Mouse (Mus musculus) kidney, adult 8-10 months (tissue): ENCODE results near the gene Mgat5.
A peak's percentile ranks its signal among the peaks of the same experiment; 100 is the strongest.

Experiments used
- DNase-seq, 2 experiments: peaks; one replicate each; pipeline ENCODE4 v3.0.0; 2022

Mgat5 gene

DNA sequence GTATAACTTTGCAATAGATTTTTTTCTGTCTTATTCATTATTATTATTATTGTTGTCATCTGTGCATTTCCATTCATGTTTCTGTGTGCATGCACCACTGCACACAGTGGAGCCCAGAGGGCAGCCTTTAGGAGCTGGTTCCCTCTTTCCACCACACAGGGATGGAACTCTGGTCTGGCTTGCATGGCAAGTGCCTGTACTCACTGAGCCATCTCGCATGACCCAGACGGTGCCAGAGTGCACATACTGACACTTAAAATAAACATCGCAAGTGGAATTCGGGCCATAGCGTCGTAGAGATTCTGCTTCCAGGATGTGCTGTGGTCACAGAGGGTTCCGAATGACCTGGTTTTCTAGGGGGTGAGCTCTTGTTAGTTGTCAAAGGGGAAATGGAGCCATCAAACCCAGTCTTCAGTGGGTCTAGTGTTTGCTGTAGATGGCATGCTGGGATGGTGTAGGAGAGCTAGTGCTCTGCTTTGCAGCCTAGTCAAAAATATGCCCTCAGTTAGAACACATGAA lies 103.5 kb downstream of the Mgat5 start:
- DNase-seq = no peak

DNA sequence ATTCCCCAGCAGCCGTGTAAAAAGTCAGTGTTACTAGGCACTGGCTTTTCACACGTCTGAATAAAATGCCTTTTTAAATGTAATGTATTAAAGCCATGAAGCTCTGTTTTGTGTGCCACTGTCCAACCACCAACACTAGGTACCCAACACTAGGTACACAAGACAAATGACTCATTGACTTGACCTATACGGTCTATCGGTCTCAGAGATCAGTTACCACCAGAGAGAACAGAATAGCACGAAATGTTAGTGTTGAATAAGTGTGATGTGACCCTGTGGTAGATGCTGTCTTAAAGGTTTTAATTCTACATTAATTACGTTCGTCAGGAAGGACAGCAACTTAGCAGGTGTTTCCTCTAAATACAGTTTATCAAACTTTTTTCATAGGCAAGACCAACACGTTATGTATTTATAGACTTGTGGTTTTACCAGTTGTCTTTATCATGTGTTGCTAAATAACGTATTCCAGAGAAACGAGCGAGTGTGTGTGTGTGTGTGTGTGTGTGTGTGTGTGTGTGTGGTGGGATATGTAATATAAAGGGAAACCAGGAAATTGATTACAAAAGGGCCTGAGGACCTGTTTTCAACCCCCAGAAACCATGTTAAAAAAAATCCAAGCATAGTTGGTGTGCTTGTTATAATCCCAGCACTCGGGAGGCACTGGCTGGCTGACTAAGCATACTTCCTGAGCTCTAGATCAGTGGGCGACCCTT lies 104.3 kb downstream of the Mgat5 start:
- no peak for DNase-seq

DNA sequence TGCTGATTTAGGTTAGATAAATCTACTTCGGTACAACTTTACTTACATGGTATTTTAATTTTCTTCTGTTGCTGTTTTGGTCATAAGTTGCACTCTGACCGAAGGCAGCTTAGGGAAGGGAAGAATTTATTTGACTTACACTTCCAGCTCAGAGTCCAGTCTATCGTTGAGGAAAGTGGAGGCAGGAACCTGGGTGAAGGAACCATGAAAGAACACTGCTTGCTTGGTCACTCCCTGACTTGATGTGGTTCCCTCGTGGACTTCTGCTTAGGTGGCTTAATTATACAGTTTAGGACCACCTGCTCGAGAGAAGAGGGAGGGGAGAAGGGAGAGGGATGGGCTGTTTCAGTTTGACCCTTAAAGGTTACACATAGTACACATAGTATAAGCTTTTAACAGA lies 105.2 kb downstream of the Mgat5 start:
- DNase-seq = no peak

DNA sequence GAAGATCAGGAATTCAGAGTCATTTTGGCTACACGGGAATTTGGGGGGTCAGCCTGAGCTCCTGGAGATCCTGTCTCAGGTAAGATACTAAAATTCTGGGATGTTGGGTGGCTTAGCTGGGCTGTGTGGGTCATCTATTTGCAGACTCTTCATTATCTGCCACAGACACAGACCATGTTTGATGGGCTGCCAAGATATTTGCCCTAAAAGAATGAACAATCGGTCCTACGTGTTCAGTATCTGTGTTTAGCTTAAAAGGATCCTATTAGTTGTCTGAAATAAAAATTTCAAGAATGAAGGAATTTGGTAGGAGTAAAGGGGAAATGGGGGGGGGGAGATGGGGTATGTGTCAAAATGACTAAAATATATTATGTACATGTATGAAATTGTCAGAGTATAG lies 105.9 kb downstream of the Mgat5 start:
- no peak for DNase-seq

DNA sequence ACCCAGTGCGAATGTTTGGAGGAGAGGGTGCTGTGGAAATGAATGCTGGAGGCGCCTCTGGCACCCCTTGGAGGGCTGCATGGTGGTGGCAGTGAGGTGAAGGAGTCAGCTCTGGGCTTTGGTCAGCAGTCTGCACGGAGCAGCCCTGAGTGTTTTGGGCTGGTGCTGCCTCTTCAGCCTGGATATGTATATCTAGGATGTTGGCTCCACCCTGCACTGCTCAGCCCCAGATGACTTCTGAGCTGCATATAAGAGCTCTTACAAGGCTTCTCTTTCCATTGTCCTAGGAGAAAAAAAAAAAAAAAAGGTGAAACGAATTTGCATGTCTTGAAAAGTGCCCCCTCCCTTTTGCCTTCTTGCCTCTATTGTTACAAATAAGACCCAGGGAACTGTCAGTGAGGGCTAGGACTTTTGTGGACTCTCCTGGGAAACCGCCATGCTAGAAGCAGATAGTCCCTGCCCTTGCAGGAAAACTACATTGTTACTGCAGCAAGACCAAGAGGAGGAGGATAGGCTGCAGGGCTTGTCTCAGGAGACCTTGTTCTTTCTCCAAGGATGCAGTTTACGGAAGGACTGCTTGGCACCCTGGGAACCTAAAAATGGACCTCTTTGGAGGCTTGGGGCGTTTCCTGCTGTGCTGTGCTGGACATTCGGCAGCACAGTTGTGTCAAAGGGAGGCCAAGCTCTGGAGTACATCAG lies 109.0 kb downstream of the Mgat5 start:
- no peak for DNase-seq

DNA sequence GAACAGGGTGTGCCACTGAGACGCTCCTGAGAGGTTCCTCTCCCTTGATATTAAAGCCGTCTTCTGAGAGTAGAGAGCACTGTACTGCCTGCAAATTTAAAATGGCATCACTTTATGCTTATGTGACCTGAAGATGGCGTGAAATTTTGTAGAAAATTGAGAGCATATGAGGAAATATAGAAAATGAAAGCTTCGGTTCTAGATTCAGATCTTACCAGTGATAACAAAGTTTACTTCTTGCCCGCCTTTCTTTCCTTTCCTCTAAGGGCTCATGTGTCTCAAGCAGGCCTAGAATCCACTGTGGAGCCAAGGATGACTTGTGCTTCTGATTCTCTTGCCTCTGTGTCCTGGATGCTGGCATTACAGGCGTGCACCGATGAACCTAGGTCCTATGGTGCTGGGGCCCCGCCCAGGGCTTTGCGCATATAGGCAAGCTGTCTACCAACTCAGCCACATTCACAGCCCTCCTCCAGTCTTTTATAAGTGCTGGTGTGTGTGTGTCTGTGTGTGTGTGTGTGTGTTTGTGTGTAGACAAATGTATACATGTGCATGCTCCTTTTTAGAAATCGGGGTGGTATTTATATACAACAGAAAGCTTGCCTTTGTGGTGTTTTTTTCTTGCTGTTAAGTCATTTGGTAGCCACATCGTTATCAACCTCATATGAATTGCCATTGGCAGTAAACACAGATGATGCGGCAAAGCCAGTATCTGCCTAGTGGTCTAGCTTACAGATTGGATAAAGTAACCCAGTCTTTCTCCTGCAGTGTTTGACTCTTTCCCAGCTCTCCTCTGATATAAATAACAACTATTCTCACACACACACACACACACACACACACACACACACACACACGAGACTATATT lies 111.2 kb downstream of the Mgat5 start:
- no peak for DNase-seq

DNA sequence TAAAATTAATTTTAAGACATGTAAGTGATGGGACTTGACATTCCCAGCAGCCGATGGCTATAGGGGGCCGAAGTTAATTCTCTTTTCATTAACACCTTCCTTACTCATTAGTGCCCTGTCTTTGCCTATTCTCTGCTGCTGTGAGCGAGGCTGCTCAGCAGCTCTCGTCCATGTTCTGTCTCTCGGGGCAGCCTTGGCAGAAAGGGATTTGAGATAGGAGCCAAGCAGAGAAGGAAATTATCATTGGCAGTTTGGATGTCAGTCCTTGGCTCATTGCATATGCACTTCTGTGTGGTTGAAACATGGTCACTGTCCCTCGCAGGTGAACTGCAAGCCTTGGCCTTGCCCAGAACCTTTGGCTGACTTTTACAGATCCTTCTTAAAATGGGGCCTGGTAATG lies 111.8 kb downstream of the Mgat5 start:
- DNase-seq = no peak

DNA sequence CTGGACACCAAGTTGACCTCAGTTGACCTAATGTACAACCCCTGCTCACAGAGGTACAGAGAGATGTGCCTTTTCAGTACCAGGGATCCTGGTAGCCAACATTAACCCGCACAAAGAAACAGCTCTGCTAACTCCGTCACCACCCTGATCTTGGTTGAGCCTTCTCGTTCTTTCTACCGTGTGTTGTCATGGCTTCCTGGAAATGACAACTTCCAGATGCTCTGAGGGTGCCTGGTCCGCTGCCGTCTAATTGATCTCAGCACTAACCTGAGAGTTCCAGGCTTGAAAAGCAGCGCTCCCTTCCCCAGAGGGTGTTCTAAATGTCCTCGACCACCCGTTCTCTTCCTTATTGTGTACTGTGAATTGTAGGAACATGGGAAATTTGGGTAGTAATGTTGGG lies 112.7 kb downstream of the Mgat5 start:
- no peak for DNase-seq

DNA sequence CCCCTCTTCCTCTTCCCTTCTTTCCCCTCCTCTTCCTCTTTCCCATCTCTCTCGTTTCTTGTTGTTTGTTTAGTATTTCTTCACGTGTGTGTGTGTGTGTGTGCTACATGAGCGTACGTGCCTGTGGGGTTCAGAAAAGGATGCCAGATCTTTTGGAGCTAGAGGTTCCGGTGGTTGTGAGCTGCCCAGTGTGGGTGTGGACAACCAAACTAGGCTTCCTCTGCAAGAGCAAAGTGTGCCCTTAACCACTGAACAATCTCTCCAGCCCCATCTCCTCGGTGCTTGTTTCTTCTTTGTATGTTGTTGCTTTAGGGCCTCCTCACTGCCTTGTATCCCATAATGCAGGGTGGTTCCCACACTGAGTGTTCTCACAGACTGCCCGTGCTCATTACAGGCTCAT lies 113.7 kb downstream of the Mgat5 start:
- DNase-seq = no peak

DNA sequence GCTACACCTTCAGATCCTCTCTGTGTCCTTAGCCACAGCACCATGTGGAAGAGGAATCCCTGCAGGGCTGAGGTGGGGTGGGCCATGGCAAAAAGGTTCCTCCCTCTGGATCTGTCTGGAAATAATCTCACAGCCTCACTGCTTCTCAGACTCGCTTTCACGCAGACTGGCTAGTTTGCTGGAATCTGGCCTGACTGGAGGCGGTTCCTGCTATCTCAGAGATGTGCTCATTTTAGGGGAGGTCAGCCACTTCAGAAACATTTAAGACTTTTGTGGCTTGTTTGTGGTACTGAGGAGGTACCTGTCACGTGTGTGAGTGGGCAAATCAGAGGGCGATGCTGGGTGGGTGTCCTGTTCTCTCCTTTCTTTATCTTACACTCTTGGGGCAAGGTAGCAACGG lies 115.0 kb downstream of the Mgat5 start:
- no peak for DNase-seq

DNA sequence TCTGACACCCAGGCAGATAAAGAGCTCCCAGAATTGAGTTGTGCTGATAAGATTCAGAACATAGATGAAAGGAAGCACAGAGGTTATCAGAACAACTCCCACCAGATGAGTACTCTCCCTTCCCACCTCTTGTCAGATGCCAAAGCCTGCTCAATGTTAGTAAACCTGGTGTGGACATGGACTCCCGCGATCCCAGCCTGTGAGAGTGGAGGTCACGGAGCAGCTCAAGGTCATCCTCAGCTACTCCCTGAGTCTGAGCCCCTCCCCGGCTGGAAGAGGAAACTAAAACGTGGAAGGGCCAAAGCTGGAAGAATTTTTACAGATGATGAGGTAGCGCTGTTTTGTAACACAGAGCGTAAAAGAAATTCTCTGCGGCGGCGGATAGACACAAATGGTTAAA lies 116.1 kb downstream of the Mgat5 start:
- DNase-seq = no peak

DNA sequence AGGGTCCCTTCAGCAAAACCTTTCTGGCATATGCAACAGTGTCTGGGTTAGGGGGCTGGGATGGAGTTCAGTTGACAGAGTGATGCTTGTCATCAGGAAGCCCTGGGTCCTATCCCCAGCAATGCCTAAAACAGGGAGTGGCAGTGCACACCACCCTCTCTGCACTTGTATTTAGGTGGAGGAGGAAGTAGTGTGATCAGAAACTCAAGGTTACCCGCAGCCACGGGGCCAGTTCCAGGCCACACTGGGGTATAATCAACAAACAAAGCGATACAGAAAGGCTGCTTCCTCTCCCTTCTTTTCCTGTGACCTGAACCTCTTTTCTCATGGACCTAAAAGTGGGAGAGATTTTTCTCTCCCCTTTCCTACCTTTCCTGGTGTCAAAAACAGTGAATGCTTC lies 116.8 kb downstream of the Mgat5 start:
- no peak for DNase-seq

DNA sequence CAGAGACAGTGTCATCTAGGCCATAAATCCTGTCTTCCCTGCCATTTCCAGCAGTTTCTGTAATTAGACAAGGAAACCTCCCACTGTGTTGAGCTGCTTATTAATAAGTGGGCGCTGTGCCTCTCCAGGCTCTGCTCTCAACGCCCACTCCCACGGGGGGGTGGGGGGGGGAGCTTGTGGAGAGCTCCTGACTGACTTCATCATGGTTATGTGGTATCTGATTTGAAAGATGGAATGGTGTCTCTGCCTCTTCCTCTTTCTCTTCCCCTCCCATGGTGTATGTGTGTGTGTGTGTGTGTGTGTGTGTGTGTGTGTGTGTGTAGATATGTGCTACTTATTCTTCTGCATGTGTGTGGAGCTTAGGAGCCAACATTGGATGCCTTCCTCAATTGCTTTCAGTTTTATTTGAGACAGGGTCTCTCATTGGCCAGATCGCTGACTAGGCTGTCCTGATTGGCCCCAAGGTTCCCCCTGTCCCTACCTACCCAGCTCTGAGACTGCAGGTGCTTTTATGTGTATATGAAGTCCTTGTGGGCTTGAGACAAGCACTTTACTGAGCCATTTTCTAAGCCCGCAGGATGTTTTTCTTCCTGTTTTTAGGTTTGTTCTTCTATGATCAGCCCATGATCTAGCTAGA lies 117.5 kb downstream of the Mgat5 start:
- no peak for DNase-seq

DNA sequence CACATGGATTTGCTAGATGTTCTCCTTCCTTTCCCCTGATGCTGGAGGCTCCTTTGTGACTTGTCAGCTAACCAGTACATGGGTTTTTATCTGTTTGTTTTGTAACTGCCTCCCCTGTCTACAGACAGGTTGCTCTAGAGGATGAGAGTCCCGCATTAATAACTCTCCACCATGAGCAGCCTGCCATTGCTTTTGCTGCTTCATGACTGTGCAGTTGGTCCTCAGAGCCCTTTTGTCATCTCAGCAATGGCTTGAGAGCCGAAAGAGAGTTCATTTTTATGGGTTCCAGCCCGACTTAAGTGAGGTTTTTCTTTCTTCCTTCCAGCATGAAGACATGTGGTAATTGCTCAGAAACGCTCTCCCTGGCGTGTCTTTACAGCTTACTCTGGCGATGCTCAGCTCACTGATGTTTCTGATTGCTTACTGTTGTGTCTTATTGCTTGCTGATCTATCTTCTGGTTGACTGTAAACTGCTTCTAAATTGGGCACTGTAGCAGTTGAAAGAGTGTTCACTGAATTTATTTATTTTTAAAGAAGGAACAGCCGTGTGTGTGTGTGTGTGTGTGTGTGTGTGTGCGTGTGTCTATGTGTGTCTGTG lies 120.9 kb downstream of the Mgat5 start:
- no peak for DNase-seq

DNA sequence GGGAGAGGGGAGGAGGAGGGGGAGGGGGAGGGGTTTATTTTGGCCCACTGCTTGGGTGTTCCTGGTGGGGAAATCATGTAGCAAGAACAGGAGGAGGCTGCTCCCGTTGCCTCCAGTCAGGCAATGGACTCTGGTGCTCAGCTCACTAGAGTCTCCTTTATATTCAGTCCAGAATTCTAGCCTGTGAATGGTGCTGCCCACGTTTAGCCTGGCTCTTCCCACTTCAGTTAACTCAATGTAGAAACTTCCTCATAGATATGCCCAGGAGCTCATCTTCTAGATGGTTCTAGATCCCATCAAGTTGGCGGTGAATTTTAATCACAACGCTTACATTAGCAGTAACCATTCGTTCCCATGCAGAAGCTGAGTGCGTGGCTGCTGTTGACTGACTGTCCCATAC lies 123.0 kb downstream of the Mgat5 start:
- no peak for DNase-seq

DNA sequence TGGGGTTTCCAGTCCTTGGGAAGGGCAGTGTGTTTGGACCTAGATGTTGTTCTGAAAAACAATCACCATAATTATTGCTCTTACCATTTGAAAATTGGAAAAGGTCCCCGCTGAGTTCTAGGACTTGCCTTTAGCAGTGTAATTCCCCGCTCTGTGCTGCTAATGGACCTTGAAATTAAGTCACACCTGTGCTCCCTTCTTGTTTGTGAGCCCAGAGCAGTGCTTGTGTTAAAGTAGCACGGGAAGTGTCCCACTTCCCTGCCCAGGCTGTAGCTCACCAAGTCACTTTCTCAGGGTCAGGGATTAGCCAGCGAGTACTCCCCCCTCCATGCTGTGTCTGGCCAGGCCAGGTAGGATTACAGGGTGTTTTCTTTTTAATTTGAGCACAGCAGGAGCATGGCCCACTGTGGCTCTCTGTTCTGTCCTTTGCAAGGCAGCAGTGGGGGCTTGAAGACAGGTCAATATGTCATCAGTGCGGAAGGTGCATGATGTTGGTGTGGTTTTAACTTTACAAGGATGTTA lies 123.6 kb downstream of the Mgat5 start:
- no peak for DNase-seq

DNA sequence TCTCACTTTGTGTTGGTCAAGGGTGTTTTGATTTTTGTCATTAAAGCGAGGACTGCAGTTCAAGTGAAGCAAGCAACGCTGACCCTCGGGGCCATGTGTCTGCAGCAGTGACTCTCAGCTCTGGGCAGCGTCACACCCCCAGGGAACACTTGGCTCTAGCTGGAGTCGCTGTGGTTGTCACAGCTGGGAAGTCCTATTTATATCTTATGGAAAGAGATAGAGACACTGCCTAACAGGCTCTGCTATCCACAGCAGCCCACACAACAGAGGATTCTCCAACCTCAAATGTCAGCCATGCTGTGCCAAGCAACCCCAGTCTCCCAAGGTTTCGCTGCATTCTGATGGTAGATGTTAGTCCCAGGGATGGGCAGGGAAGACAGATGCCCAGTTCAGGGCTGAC lies 125.0 kb downstream of the Mgat5 start:
- no peak for DNase-seq

DNA sequence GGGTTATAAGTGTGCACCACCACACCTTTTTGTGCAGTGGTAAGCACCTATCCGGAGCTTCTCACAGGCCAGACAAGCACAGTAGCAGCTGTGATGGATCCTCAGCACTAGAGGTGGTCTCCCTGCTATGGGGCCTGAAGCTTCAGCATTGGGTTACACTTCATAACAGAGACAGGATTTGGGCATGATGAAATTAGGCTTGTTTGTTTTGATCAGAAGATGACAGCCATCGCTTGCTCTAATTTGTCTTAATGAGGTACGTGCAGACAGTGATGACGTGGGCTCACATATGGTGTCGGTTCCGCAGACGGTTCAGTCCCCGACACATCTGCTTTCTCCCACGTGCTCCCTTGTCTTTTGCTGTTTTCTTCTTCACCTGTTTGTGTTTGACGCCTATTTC lies 132.9 kb downstream of the Mgat5 start:
- DNase-seq = no peak

DNA sequence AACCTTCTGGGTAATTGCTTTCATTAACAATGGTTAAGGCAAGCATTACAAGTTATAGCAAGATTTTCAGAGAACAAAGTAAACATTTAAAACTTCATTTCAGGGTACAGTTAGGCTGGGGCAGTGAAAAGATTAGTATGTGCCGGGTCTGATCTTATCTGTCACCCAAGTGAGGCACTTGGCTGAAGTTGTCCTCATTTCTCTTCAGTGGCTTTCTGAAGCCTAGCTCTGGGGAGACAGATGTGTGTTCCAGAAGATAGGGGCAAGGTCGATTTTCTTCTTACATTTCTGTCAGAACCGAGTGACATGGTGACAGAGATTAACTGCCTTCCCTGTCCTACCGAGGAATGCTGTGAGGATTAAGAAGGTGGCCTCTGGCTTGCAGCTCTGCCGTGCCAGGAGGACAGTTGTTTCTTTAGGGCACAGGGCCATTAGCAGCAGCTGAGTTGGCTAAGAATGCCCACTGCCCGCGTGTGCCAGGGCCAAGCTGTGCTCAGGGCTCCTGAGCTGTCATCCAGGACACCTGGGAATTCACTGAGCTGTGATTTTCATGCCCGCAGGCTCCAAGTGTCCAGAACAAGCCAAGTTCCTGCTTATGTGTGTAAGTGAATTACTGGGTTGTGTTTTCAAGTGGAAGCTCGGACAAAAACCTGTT lies 134.1 kb downstream of the Mgat5 start:
- peak; percentile 54 to 63 for DNase-seq

DNA sequence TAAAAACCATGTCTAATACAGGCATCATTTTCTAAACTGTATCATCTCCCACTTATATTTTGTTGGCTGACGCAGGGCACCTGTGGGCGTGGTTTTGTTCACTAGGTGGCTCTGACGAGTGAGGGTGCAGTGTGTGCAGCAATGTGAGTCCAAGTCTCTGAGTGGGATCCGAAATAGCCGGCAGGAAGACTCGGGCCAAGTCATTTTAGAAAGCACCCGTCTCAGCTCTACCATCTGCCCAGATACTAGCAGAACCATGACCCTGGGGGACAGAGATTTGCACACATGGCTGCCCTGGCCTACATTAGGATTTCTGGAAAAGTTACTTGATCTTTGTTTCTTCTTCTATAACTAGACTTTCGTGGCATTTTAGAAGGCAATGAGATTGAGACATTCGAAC lies 135.5 kb downstream of the Mgat5 start:
- no peak for DNase-seq

DNA sequence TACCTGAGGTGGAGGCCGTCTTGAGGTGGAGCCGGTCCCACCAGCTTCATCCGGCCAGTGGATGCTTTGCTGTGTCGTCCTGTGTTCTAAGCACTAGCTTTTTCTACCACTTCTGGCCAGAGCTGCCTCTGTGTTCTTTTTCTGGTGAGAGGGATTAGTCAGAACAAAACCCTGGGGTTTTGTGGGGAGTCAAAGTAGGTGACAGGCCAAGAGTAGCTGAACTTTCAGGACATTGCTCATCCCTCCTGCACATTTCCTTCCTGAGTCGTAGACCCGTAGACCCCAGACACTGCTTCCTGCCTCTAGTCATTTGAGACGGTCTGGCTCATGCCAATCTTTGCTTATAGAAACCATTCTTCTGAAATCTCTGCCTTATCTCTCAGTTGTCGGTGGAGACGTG lies 140.1 kb downstream of the Mgat5 start:
- no peak for DNase-seq

DNA sequence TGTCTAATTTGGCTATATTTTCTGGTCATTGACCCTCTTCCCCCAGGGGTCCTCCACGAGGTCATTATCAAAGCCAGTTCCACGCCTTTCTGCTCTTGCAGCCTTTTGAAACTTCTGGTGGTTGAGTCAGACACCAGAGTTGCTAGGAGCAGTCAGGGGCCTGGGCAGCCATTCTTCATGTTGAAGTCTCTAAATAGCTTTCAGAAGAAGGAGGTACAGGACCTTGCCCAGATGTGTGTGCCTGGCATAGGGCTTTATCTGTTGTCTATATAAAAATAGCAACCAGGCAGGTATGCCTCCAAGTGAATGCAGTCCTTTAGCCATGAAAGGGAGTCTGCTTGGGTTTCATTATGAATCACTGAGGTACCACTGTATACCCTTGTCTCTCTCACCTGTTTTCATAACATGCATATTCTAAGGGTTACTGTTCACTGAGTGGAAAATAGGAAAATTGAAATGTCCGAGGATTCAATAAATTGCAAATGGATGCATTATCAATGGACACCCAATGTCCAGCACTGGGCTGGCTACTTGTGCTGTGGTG lies 141.9 kb downstream of the Mgat5 start:
- no peak for DNase-seq
